Mouse (Mus musculus): Measurements from ENCODE around the gene Kcnk5.

DNA sequence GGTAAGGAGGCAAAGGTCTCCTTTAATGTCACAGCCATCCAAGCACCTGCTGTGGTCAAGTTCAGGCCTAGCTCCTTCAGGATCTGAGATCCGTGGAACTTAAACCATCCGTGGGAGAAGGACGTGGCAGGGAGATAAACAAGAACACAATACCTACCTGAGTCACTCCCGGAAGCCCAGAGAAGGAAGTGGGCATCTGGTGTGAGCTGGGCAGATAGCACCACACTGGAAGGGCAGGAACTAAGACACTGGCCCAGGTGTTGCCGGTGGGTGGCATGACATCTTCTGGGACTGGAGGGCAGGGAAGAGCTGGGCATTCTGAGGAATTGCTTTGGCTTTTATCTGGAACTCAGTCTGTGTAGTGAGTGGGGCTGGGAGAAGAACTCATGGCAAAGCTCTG is 41.6 kb upstream of the Kcnk5 start:
- TF ChIP-seq CTCF (conservative IDR thresholded peaks at IDR 0.05; ENCODE audit: low read length) (no peak), POU5F1 (IDR thresholded peaks at IDR 0.05; ENCODE audit: borderline replicate concordance, low read length) (no peak), NANOG (IDR thresholded peaks at IDR 0.05; ENCODE audit: borderline replicate concordance, low read length) (no peak)

Data from E14TG2a.4 (cell line).